Mouse (Mus musculus) MEL (cell line): ENCODE data around the gene 1500015O10Rik.

Experiments used
- BHLHE40 ChIP-seq: IDR thresholded peaks from 2 replicates; pipeline ENCODE4 v1.6.1; 2012; ENCODE audit warnings: low read depth, mild to moderate bottlenecking, inconsistent platforms, low read length, improper control_type of control experiment, borderline replicate concordance
- CHD1 ChIP-seq: IDR thresholded peaks from 2 replicates; pipeline ENCODE4 v1.6.1; 2012; ENCODE audit warnings: low read depth, mild to moderate bottlenecking, inconsistent platforms, low read length, improper control_type of control experiment
- CTCF ChIP-seq, 3 experiments: IDR thresholded peaks in 2 of 3; conservative IDR thresholded peaks in 1 of 3; 2 replicates each; pipeline ENCODE4 v1.5.1; 2011 to 2012; ENCODE audit warnings: low read length in 3 of 3, low read depth in 2 of 3, mild to moderate bottlenecking in 2 of 3, improper control_type of control experiment in 1 of 3, inconsistent platforms in 1 of 3, mixed read lengths in 1 of 3, moderate library complexity in 1 of 3; ENCODE audit not compliant: control insufficient read depth in 1 of 3, insufficient read depth in 1 of 3, poor library complexity in 1 of 3, severe bottlenecking in 1 of 3
- EP300 ChIP-seq, 2 experiments: IDR thresholded peaks; 2 replicates each; pipeline ENCODE4 v1.6.1; 2011; ENCODE audit warnings: improper control_type of control experiment in 2 of 2, low read length in 2 of 2, low read depth in 1 of 2, mild to moderate bottlenecking in 1 of 2
- KAT2A ChIP-seq: conservative IDR thresholded peaks from 2 replicates; pipeline ENCODE4 v1.6.1; 2012; ENCODE audit warnings: low read depth, low read length, improper control_type of control experiment, inconsistent platforms
- NRF1 ChIP-seq: IDR thresholded peaks from 2 replicates; pipeline ENCODE4 v1.6.1; 2014; ENCODE audit warnings: low read depth, mild to moderate bottlenecking, inconsistent platforms, low read length, improper control_type of control experiment, moderate library complexity; ENCODE audit not compliant: poor library complexity, insufficient read depth, severe bottlenecking
- POLR2A ChIP-seq, 2 experiments: IDR thresholded peaks; 2 replicates each; pipeline ENCODE4 v1.6.1; 2011 to 2012; ENCODE audit warnings: low read length in 2 of 2, mild to moderate bottlenecking in 2 of 2, control low read depth in 1 of 2, improper control_type of control experiment in 1 of 2, low read depth in 1 of 2, moderate library complexity in 1 of 2; ENCODE audit not compliant: control insufficient read depth in 1 of 2, insufficient read depth in 1 of 2, poor library complexity in 1 of 2
- USF1 ChIP-seq: IDR thresholded peaks from 2 replicates; pipeline ENCODE4 v1.6.1; 2014; ENCODE audit warnings: low read depth, mild to moderate bottlenecking, inconsistent platforms, low read length, improper control_type of control experiment, moderate library complexity

GRCm38 (mm10) chr1:43774126-43774525 lies 43.7 kb downstream of the 1500015O10Rik start:
- TF ChIP-seq CTCF (IDR thresholded peaks at IDR 0.05 in 2 of 3, conservative IDR thresholded peaks at IDR 0.05 in 1 of 3; ENCODE audit: control insufficient read depth in 1 of 3, insufficient read depth in 1 of 3, low read depth in 2 of 3, low read length in 3 of 3, poor library complexity in 1 of 3, severe bottlenecking in 1 of 3) (no peak), POLR2A (IDR thresholded peaks at IDR 0.05; ENCODE audit: control insufficient read depth in 1 of 2, insufficient read depth in 1 of 2, low read depth in 1 of 2, low read length in 2 of 2, poor library complexity in 1 of 2) (no peak), EP300 (IDR thresholded peaks at IDR 0.05; ENCODE audit: low read depth in 1 of 2, low read length in 2 of 2) (no peak), BHLHE40 (no peak), CHD1 (no peak), USF1 (no peak), KAT2A (no peak), NRF1 (no peak)
